Mouse (Mus musculus) embryo, embryonic 11.5 days (tissue): ENCODE measurements around the gene Plekha7.

Source experiments
- DNase-seq: peaks from one replicate; pipeline ENCODE4 v3.0.0-alpha.2; 2012; ENCODE audit warnings: low read depth, low spot score

The Plekha7 gene

GRCm38 (mm10) chr7:116288996-116289395, 19.2 kb downstream of the Plekha7 start:
- no peak for DNase-seq

- no peak for DNase-seq
Observed at GRCm38 (mm10) chr7:116287959-116288358, 20.2 kb downstream of the Plekha7 start.

- no peak for DNase-seq
Observed at GRCm38 (mm10) chr7:116286611-116287355, 21.4 kb downstream of the Plekha7 start.

GRCm38 (mm10) chr7:116286173-116286572, 22.0 kb downstream of the Plekha7 start:
- no peak for DNase-seq

GRCm38 (mm10) chr7:116285216-116285615, 23.0 kb downstream of the Plekha7 start:
- no peak for DNase-seq

- DNase-seq, result peak; percentile 23
Observed at GRCm38 (mm10) chr7:116282755-116283154, 25.4 kb downstream of the Plekha7 start.

GRCm38 (mm10) chr7:116280126-116280525, 28.1 kb downstream of the Plekha7 start:
- no peak for DNase-seq

GRCm38 (mm10) chr7:116278280-116278679, 29.9 kb downstream of the Plekha7 start:
- no peak for DNase-seq

- DNase-seq, result no peak
Observed at GRCm38 (mm10) chr7:116276315-116276714, 31.9 kb downstream of the Plekha7 start.

GRCm38 (mm10) chr7:116273111-116273510, 35.1 kb downstream of the Plekha7 start:
- no peak for DNase-seq

- DNase-seq, result no peak
Observed at GRCm38 (mm10) chr7:116269501-116269995, 38.6 kb downstream of the Plekha7 start.

GRCm38 (mm10) chr7:116268113-116268926, 39.9 kb downstream of the Plekha7 start:
- DNase-seq, result no peak

GRCm38 (mm10) chr7:116263281-116263680, 44.9 kb downstream of the Plekha7 start:
- DNase-seq, result no peak

- DNase-seq, result no peak
Observed at GRCm38 (mm10) chr7:116262508-116262907, 45.7 kb downstream of the Plekha7 start.

- DNase-seq, result no peak
Observed at GRCm38 (mm10) chr7:116262101-116262500, 46.1 kb downstream of the Plekha7 start.

GRCm38 (mm10) chr7:116260826-116261615, 47.2 kb downstream of the Plekha7 start:
- DNase-seq, result no peak

GRCm38 (mm10) chr7:116258464-116259185, 49.6 kb downstream of the Plekha7 start:
- DNase-seq, result no peak

GRCm38 (mm10) chr7:116257953-116258352, 50.2 kb downstream of the Plekha7 start:
- DNase-seq, result no peak

GRCm38 (mm10) chr7:116255664-116256063, 52.5 kb downstream of the Plekha7 start:
- DNase-seq, result no peak

- DNase-seq, result no peak
Observed at GRCm38 (mm10) chr7:116254660-116255059, 53.5 kb downstream of the Plekha7 start.

GRCm38 (mm10) chr7:116252470-116252869, 55.7 kb downstream of the Plekha7 start:
- no peak for DNase-seq
